Mouse (Mus musculus) G1E (cell line): ENCODE measurements at regions not wholly inside any gene's neighbourhood (a gene's known extent, or its start where the extent isn't known, plus 50 kb on each side); places are given as distances from the start of the nearest gene placed in this dataset.

Source experiments
- CTCF ChIP-seq: IDR thresholded peaks from 2 replicates; pipeline ENCODE4 v1.5.1; 2012; ENCODE audit warnings: low read depth, low read length, inconsistent platforms, mixed read lengths
- GATA1 ChIP-seq: IDR thresholded peaks from 2 replicates; pipeline ENCODE4 v1.6.1; 2012; ENCODE audit warnings: borderline replicate concordance, low read length, inconsistent platforms, mixed read lengths
- GATA2 ChIP-seq: IDR thresholded peaks from 2 replicates; pipeline ENCODE4 v1.6.1; 2012; ENCODE audit warnings: low read depth, low read length, inconsistent platforms, borderline replicate concordance
- POLR2AphosphoS5 ChIP-seq: IDR thresholded peaks from 2 replicates; pipeline ENCODE4 v1.6.1; 2012; ENCODE audit warnings: low read depth, low read length, inconsistent platforms; ENCODE audit not compliant: insufficient replicate concordance
- TAL1 ChIP-seq: conservative IDR thresholded peaks from 2 replicates; pipeline ENCODE4 v1.6.1; 2012; ENCODE audit warnings: low read depth, low read length, inconsistent platforms, mixed read lengths

- TF ChIP-seq CTCF = no peak
- TF ChIP-seq TAL1 = no peak
- no peak for TF ChIP-seq POLR2AphosphoS5
- no peak for TF ChIP-seq GATA2
- no peak for TF ChIP-seq GATA1
Measured at GRCm38 (mm10) chr11:45103498-45104336, 486.6 kb downstream of the Ebf1 start.
